Mouse (Mus musculus): ENCODE measurements around the gene Lgr4. TPM values are rescaled to one million over a fixed set of nuclear protein-coding genes. Genes with fewer than 3 reads are reported as not detected.
A peak's percentile ranks its signal among the peaks of the same experiment; 100 is the strongest.

The Lgr4 gene
- total RNA-seq, 2 experiments from 2014 or later: 28.4 to 29.6 TPM

- no peak for DNase-seq (ENCODE audit: low spot score in 2 of 2)
- Histone ChIP-seq H3K4me3 (no peak overlapping the region), H3K27ac (peak overlapping the region; percentile 28; the same call in 1 of the 2 replicates)
- TF ChIP-seq CTCF (conservative IDR thresholded peaks at IDR 0.05): no peak
Observed at GRCm38 (mm10) chr2:109959407-109960075, 42.1 kb downstream of the Lgr4 start.

GRCm38 (mm10) chr2:109960246-109960645, 42.8 kb downstream of the Lgr4 start:
- no peak overlapping the region for H3K4me3 ChIP-seq
- TF ChIP-seq CTCF (conservative IDR thresholded peaks at IDR 0.05): no peak
- DNase-seq (ENCODE audit: low spot score in 2 of 2): peak in 1 of 2 experiments; percentile 23
- 0 out of 2 replicates have a peak overlapping the region, but pooled peaks have one; percentile 28 for H3K27ac ChIP-seq

- H3K4me3 ChIP-seq: no peak overlapping the region
- TF ChIP-seq CTCF (conservative IDR thresholded peaks at IDR 0.05): no peak
- no peak overlapping the region for H3K27ac ChIP-seq
- DNase-seq (ENCODE audit: low spot score in 2 of 2): no peak
Observed at GRCm38 (mm10) chr2:109961174-109961573, 43.7 kb downstream of the Lgr4 start.

- Histone ChIP-seq H3K27ac (no peak overlapping the region), H3K4me3 (no peak overlapping the region)
- no peak for TF ChIP-seq CTCF (conservative IDR thresholded peaks at IDR 0.05)
- no peak for DNase-seq (ENCODE audit: low spot score in 2 of 2)
Observed at GRCm38 (mm10) chr2:109963591-109964258, 46.3 kb downstream of the Lgr4 start.

GRCm38 (mm10) chr2:109965753-109966420, 48.4 kb downstream of the Lgr4 start:
- no peak overlapping the region for H3K4me3 ChIP-seq
- no peak for TF ChIP-seq CTCF (conservative IDR thresholded peaks at IDR 0.05)
- no peak overlapping the region for H3K27ac ChIP-seq
- no peak for DNase-seq (ENCODE audit: low spot score in 2 of 2)

GRCm38 (mm10) chr2:109966863-109967262, 49.4 kb downstream of the Lgr4 start:
- no peak overlapping the region for H3K27ac ChIP-seq
- TF ChIP-seq CTCF (conservative IDR thresholded peaks at IDR 0.05): no peak
- no peak overlapping the region for H3K4me3 ChIP-seq
- DNase-seq (ENCODE audit: low spot score in 2 of 2): no peak

- no peak overlapping the region for H3K27ac ChIP-seq
- H3K4me3 ChIP-seq: no peak overlapping the region
- TF ChIP-seq CTCF (conservative IDR thresholded peaks at IDR 0.05): no peak
- no peak for DNase-seq (ENCODE audit: low spot score in 2 of 2)
Observed at GRCm38 (mm10) chr2:109969381-109969780, 51.9 kb downstream of the Lgr4 start.

- DNase-seq (ENCODE audit: low spot score in 2 of 2): no peak
- no peak for TF ChIP-seq CTCF (conservative IDR thresholded peaks at IDR 0.05)
- Histone ChIP-seq H3K4me3 (no peak overlapping the region), H3K27ac (no peak overlapping the region)
Observed at GRCm38 (mm10) chr2:109969926-109970532, 52.6 kb downstream of the Lgr4 start.

- Histone ChIP-seq H3K4me3 (no peak overlapping the region), H3K27ac (no peak overlapping the region)
- DNase-seq (ENCODE audit: low spot score in 2 of 2): no peak
- no peak for TF ChIP-seq CTCF (conservative IDR thresholded peaks at IDR 0.05)
Observed at GRCm38 (mm10) chr2:109970744-109971410, 53.4 kb downstream of the Lgr4 start.

- no peak overlapping the region for H3K4me3 ChIP-seq
- TF ChIP-seq CTCF (conservative IDR thresholded peaks at IDR 0.05): no peak
- no peak overlapping the region for H3K27ac ChIP-seq
- no peak for DNase-seq (ENCODE audit: low spot score in 2 of 2)
Observed at GRCm38 (mm10) chr2:109972310-109972709, 54.9 kb downstream of the Lgr4 start.

- no peak overlapping the region for H3K27ac ChIP-seq
- DNase-seq (ENCODE audit: low spot score in 2 of 2): no peak
- no peak overlapping the region for H3K4me3 ChIP-seq
- TF ChIP-seq CTCF (conservative IDR thresholded peaks at IDR 0.05): no peak
Observed at GRCm38 (mm10) chr2:109972922-109973321, 55.5 kb downstream of the Lgr4 start.

- no peak for DNase-seq (ENCODE audit: low spot score in 2 of 2)
- Histone ChIP-seq H3K27ac (no peak overlapping the region), H3K4me3 (no peak overlapping the region)
- no peak for TF ChIP-seq CTCF (conservative IDR thresholded peaks at IDR 0.05)
Observed at GRCm38 (mm10) chr2:109974807-109975206, 57.4 kb downstream of the Lgr4 start.

Data from layer of hippocampus, adult 2 months (tissue).